Mouse (Mus musculus): ENCODE results near the gene Rnf152. TPM values are rescaled to one million over a fixed set of nuclear protein-coding genes. Genes with fewer than 3 reads are reported as not detected.

The Rnf152 gene
- 2.3 and 2.4 TPM in 2 replicates for polyA plus RNA-seq (2021; fragmentation: Nextera tagmentation)
- long read RNA-seq, experiment 1, full-length matches to known transcripts = 1 of 6 reads
- long read RNA-seq, experiment 1, partial matches to known transcripts = 0 of 6 reads
- long read RNA-seq, experiment 1, other reads (novel, unspliced or antisense) = 5 of 6 reads
- long read RNA-seq, experiment 2, full-length matches to known transcripts = 2 of 5 reads
- long read RNA-seq, experiment 2, partial matches to known transcripts = 0 of 5 reads
- long read RNA-seq, experiment 2, other reads (novel, unspliced or antisense) = 3 of 5 reads

DNA sequence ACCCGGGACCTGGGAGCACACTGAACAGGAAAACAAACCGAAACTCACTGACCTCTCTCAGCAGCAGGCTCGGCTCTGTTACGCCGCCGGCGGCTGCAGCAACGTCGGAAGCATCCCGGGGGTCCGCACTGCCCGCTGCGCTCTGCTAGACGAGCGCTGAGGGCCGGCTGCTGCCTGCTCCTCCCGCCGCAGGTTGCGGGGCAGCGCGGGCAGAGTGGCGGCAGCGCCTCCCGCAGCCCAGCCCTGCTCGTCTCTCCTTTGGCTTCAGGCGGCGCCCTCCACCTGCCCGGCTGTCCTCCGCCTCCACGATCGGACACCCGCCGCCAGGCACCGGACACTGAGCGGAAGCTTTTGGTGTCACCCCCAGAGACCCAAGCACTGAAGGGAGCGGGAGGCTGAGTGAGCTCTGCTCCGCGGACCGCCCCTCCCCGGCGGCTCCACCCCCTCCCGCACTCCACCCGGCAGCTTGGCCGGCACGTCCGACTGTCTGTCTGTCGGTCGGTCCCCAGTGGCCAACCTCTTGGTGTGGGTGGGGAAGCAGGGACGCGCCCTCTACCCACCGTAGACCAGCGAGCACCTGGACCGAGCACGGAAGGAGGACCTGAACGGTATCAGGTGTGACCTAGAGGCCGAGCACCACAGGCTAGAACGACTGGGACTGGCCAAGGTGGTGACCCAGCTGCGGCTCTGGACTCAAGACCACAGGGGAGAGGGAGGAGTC lies at the start of gene Rnf152:
Gene Rnf152 (minus strand): TSS at position 420 of the 721 bp plus-strand sequence.

Measured in left cerebral cortex, adult 6 months (tissue).